Mouse (Mus musculus) midbrain, embryonic 14.5 days (tissue): ENCODE measurements around the gene Cd247. TPM values are rescaled to one million over a fixed set of nuclear protein-coding genes. Genes with fewer than 3 reads are reported as not detected.

Experiments
- ATAC-seq: fragments of 200-750 bp; cut with Nextera tagmentation; 2 replicates; pipeline ENCODE4 v1.8.0; 2017; ENCODE audit warnings: moderate number of reproducible peaks, moderate library complexity; ENCODE audit not compliant: low FRiP score, low TSS enrichment
- DNase-seq: peaks from one replicate; pipeline ENCODE4 v3.0.0-alpha.2; 2015
- H3K27ac ChIP-seq: fragments of 300-500 bp; sonication (generic); replicated peaks from 2 replicates; pipeline ENCODE4 v1.5.1; 2014; ENCODE audit warnings: mild to moderate bottlenecking, low read depth, low read length, moderate library complexity
- H3K27me3 ChIP-seq: fragments of 300-500 bp; sonication (generic); 2 replicates; pipeline ENCODE4 v1.6.1; 2014; ENCODE audit warnings: low read length, control low read depth, mixed read lengths; ENCODE audit not compliant: control insufficient read depth, insufficient read depth
- H3K36me3 ChIP-seq: fragments of 300-500 bp; sonication (generic); 2 replicates; pipeline ENCODE4 v1.6.1; 2014; ENCODE audit warnings: low read length, control low read depth; ENCODE audit not compliant: control insufficient read depth, insufficient read depth
- H3K4me1 ChIP-seq: fragments of 300-500 bp; sonication (generic); 2 replicates; pipeline ENCODE4 v1.6.1; 2014; ENCODE audit warnings: mild to moderate bottlenecking, antibody characterized with exemption, low read length, control low read depth; ENCODE audit not compliant: control insufficient read depth, insufficient read depth
- H3K4me2 ChIP-seq: fragments of 300-500 bp; sonication (generic); 2 replicates; pipeline ENCODE4 v1.6.1; 2014; ENCODE audit warnings: mild to moderate bottlenecking, low read length, moderate library complexity
- H3K4me3 ChIP-seq: fragments of 300-500 bp; sonication (generic); replicated peaks from 2 replicates; pipeline ENCODE4 v1.5.1; 2014; ENCODE audit warnings: low read depth, low read length
- H3K9ac ChIP-seq: fragments of 300-500 bp; sonication (generic); replicated peaks from 2 replicates; pipeline ENCODE4 v1.6.1; 2014; ENCODE audit warnings: mild to moderate bottlenecking, low read length, moderate library complexity
- H3K9me3 ChIP-seq: fragments of 300-500 bp; sonication (generic); 2 replicates; pipeline ENCODE4 v1.6.1; 2016; ENCODE audit warnings: low read length, control low read depth, mixed read lengths; ENCODE audit not compliant: control insufficient read depth
- WGBS: fragments of 180-500 bp; shearing (Covaris S2); extraction: QIAGEN DNeasy Blood & Tissue Kit; methylation state at CpG from one replicate; pipeline ENCODE4 v1.1.7; 2014; 5-methylcytosine and 5-hydroxymethylcytosine counted together
- polyA plus RNA-seq: library from polyadenylated mRNA; unstranded; fragments of >200 nt; fragmentation: Nextera tagmentation; extraction: Ambion mirVana; gene quantifications from 2 replicates; pipeline ENCODE4 v1.2.1, GENCODE M21; 2014

The Cd247 gene
- polyA plus RNA-seq, 1 experiment from 2014 or later: 2.1 TPM

DNA sequence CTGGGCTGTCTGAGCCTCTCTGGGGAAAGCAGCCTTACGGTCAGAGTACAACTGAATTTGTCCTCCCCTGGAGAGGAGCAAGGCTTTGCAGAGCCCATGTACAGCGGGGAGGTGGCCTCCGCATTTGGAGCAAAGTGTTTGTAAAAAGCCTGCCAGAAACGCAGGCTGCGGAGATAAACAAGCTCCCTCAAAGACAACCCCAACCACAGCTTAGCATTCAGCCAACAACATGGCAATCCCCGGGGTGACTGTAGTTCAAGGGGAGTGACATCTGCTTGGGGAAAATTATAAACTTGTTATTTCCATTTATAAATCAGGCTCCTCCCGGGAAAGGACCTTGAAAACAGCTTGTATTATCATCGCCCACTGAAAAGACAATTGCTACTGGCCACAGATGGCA lies 49.1 kb downstream of the Cd247 start:
- 20% methylated on average over 8 of the region's 8 CpGs for WGBS
- H3K4me2 ChIP-seq: no peak overlapping the region
- H3K36me3 ChIP-seq: no peaks in the 10 kb centered on the region
- H3K4me3 ChIP-seq: no peak overlapping the region
- H3K9ac ChIP-seq: no peak overlapping the region
- H3K9me3 ChIP-seq: no peaks in the 10 kb centered on the region
- peak overlapping the region; percentile 3; the same call in 1 of the 2 replicates for H3K27ac ChIP-seq
- H3K27me3 ChIP-seq: peaks cover 5% of the 10 kb centered on the region; the same call in 1 of the 2 replicates
- ATAC-seq (no peak), DNase-seq (peak; percentile 44)
- peaks cover 51% of the 10 kb centered on the region for H3K4me1 ChIP-seq

DNA sequence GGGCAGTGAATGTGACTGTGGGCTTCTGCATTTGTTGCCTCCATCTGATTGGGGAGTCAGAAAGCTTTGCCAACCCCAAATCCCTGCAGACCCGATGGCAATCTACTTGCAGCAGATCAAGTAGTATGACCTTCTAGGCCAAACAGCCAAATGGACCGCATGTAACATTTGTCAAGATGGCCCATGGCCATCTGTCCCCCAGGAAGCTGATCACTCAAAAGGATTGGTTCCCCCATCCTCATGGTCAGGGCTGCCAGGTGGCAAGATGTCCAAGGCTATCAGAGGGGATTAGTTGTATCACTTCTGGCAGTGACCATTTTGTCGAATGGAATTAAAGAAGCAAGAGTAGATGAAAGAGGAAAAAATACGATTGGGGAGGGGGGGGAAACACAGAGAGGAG lies 50.7 kb downstream of the Cd247 start:
- Histone ChIP-seq H3K4me1 (peaks cover 39% of the 10 kb centered on the region), H3K36me3 (no peaks in the 10 kb centered on the region), H3K4me3 (no peak overlapping the region), H3K9me3 (no peaks in the 10 kb centered on the region), H3K4me2 (no peak overlapping the region), H3K27ac (0 out of 2 replicates have a peak overlapping the region, but pooled peaks have one; percentile 8), H3K27me3 (peaks cover 11% of the 10 kb centered on the region; the same call in 1 of the 2 replicates), H3K9ac (no peak overlapping the region)
- WGBS: 52% methylated on average over 4 of the region's 4 CpGs
- ATAC-seq (no peak), DNase-seq (no peak)

DNA sequence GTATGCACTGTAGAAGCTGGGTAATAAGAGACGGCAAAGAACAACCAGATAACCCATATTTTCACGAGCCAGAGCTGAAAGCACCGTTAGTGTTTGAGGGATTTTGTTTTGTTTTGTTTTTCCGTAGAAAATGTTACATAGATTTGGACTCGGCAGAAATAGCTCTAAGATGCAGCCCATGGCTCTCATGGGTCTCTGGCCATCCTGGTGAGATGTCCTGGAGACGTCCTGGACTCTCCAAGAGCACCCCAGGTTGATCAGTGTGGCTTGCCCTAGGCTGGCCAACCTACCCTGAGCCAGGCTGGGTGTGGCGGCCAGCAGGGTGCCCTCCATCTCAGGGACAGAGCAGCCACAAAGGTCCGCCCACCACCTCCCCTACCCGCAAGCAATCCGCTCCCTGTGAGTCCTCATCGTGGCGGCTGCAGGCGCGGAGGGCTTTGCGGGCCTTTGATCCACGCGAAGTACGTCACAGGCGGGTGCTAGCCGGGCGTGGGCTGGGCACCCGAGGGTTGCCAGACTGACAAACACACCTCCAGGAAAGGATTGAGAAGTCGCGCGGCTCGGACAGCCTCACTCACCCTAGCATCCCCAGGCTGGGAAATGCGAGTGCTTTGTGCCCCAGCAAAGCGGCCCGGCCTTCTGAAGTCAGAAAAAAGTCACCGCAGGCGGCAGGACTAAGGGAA lies 52.2 kb downstream of the Cd247 start:
- H3K36me3 ChIP-seq: no peaks in the 10 kb centered on the region
- no peak overlapping the region for H3K27ac ChIP-seq
- H3K4me3 ChIP-seq: peak overlapping the region; percentile 30
- peak overlapping the region; percentile 70 for H3K4me2 ChIP-seq
- H3K9ac ChIP-seq: peak overlapping the region; percentile 53
- DNase-seq: peak; percentile 65
- peak; percentile 48; the same call in 1 of the 2 replicates for ATAC-seq
- WGBS: 10% methylated on average over 31 of the region's 31 CpGs
- H3K27me3 ChIP-seq: peaks cover 16% of the 10 kb centered on the region; the same call in 1 of the 2 replicates
- H3K4me1 ChIP-seq: peaks cover 45% of the 10 kb centered on the region
- H3K9me3 ChIP-seq: no peaks in the 10 kb centered on the region

DNA sequence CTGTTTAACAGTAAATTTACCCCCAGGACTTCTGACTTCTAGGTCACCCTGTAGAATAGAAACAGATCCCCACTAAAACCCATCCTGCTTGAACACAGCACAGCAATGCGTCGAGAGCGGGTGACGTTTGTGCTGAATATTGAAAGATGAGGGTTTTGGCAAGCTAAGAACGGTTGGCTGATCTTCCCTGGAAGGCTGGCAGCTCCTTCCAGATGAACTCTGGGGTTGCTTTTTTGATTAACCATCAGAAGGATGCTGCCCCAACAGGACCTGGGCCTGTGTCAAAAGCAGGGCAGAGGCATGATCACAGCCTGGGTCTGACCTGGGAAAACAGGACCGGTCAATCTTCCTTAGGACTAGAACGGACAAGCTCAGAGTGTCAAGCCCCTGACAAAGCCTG lies 53.7 kb downstream of the Cd247 start:
- Histone ChIP-seq H3K27me3 (peaks cover 23% of the 10 kb centered on the region; the same call in 1 of the 2 replicates), H3K36me3 (no peaks in the 10 kb centered on the region), H3K4me3 (no peak overlapping the region), H3K4me2 (no peak overlapping the region), H3K9me3 (no peaks in the 10 kb centered on the region), H3K4me1 (peaks cover 36% of the 10 kb centered on the region), H3K9ac (no peak overlapping the region), H3K27ac (no peak overlapping the region)
- ATAC-seq (no peak), DNase-seq (no peak)
- 63% methylated on average over 7 of the region's 7 CpGs for WGBS

DNA sequence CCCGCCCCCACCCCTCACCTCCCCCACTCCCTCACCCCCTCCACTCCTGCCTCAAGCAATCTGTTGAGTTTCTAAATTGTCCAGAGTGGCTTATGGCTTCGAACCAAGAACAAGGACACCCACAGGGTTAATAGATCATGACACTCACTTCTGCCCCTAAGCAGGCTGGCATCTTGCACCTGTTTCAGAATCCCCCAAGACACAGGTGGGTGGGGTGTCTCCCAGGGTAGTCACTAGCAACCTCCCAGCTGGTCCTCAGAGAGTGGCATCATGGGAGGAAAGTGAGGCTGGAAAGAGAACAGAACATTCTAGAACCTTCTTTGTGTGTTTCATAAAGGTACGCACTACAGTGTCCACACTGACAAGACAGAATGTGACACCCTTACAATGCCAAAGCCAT lies 55.1 kb downstream of the Cd247 start:
- Histone ChIP-seq H3K9ac (no peak overlapping the region), H3K4me1 (peaks cover 24% of the 10 kb centered on the region), H3K4me3 (no peak overlapping the region), H3K36me3 (no peaks in the 10 kb centered on the region), H3K4me2 (no peak overlapping the region), H3K27me3 (peaks cover 23% of the 10 kb centered on the region; the same call in 1 of the 2 replicates), H3K9me3 (no peaks in the 10 kb centered on the region), H3K27ac (no peak overlapping the region)
- DNase-seq (no peak), ATAC-seq (no peak)
- WGBS: 76% methylated on average over 3 of the region's 3 CpGs

DNA sequence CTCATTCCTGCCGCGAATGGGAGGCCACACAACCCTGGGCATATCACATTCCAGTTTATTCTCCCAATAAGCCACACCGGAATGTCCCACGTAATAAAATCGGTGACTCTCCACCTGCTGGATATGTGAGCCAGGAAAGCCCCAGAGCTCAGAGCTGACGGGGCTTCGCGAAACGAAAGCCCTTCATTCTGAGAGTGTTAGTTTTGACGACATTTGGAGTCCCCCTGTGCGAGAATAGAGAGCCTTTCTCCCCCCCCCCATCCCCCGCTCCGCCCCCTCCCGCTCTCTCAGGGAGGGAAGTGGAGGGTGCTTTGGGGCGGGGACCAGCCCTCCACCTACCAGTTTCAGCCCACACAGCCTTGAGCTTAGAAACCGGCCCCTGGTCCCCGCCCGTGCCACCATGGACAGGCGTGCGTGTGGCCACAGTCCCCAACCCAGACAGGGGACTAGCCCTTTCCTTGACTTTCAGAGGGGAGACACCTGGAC lies 56.0 kb downstream of the Cd247 start:
- Histone ChIP-seq H3K4me3 (peak overlapping the region; percentile 41), H3K27ac (no peak overlapping the region), H3K4me2 (peak overlapping the region; percentile 99), H3K4me1 (peaks cover 24% of the 10 kb centered on the region), H3K9ac (peak overlapping the region; percentile 52), H3K27me3 (peaks cover 23% of the 10 kb centered on the region; the same call in 1 of the 2 replicates), H3K9me3 (no peaks in the 10 kb centered on the region), H3K36me3 (no peaks in the 10 kb centered on the region)
- WGBS: 2% methylated on average over 17 of the region's 20 CpGs
- ATAC-seq (peak; percentile 54; the same call in 1 of the 2 replicates), DNase-seq (no peak)

DNA sequence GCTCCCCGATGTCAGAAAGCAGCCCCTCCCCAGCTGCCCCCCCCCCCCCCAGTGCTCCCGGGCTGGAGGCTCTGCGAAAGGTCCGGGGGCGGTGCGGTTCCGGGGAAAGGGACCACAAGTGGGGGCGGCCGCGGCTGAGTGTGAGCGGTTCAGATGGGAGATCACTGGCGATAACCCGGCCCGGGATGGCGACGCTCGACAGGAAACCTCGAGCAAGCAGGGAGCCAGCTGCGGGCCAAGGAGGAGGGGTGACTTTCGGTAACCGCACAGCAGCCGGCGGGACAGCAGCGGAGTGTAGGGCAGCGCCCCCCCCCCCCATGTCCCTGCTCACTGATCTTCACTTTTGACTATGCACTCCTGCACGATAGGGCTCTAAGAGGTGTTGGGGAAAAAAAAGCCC lies 56.5 kb downstream of the Cd247 start:
- Histone ChIP-seq H3K27me3 (peaks cover 23% of the 10 kb centered on the region; the same call in 1 of the 2 replicates), H3K27ac (no peak overlapping the region), H3K4me3 (peak overlapping the region; percentile 41), H3K4me1 (peaks cover 24% of the 10 kb centered on the region), H3K9ac (peak overlapping the region; percentile 52), H3K4me2 (peak overlapping the region; percentile 99), H3K9me3 (no peaks in the 10 kb centered on the region), H3K36me3 (no peaks in the 10 kb centered on the region)
- DNase-seq (peak; percentile 59), ATAC-seq (peak; percentile 38; the same call in 1 of the 2 replicates)
- under 1% methylated on average over 26 of the region's 26 CpGs for WGBS

DNA sequence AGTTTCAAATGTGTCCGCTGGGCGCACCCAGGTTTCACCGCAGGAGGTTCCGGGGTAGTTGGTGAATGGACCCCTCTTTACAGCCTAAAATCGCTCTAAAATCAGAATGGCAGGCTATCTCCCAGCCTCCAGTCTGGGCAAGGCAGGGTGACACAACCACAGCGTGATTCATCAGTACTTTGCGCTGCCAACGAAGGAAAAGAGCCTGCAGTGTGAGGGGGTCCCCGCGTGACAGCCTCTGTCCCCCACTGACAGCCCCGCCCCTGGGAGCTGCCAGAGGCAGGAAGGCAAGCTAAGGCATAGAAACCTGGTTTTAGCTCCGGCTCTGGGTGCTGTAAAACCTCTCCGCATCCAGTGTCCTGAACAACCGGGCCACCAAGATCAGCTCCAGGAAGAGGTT lies 56.9 kb downstream of the Cd247 start:
- Histone ChIP-seq H3K4me2 (peak overlapping the region; percentile 99), H3K27me3 (peaks cover 23% of the 10 kb centered on the region; the same call in 1 of the 2 replicates), H3K27ac (no peak overlapping the region), H3K4me3 (peak overlapping the region; percentile 41), H3K36me3 (no peaks in the 10 kb centered on the region), H3K9me3 (no peaks in the 10 kb centered on the region), H3K9ac (peak overlapping the region; percentile 52), H3K4me1 (peaks cover 23% of the 10 kb centered on the region)
- 9% methylated on average over 14 of the region's 14 CpGs for WGBS
- ATAC-seq (no peak), DNase-seq (no peak)

DNA sequence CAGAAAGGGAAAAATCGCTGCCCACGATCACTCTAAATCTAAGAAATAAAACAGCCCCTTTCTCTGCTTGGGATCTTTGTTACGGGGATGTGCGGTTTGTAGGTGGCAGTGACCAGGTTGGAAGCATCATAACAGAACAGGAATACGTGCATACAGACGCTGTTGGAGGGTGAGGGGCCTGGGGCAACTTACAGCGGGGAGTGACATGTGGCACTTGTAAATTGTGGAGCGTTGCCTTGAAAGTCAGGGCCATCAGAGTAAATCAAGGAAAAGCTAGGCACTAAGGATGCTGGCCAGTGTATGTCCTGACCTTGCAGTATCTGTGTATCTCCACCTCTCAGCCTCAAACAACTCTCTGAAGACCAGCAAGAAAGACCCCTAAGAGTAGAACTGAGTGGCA lies 59.9 kb downstream of the Cd247 start:
- no peak overlapping the region for H3K9ac ChIP-seq
- H3K27me3 ChIP-seq: 0 out of 2 replicates have a peak, but pooled peaks cover 12% of the 10 kb centered on the region
- H3K27ac ChIP-seq: no peak overlapping the region
- ATAC-seq (no peak), DNase-seq (no peak)
- 88% methylated on average over 8 of the region's 8 CpGs for WGBS
- H3K4me1 ChIP-seq: peaks cover 20% of the 10 kb centered on the region
- H3K36me3 ChIP-seq: no peaks in the 10 kb centered on the region
- H3K4me2 ChIP-seq: no peak overlapping the region
- no peak overlapping the region for H3K4me3 ChIP-seq
- no peaks in the 10 kb centered on the region for H3K9me3 ChIP-seq
